Mouse (Mus musculus): ENCODE measurements at regions not wholly inside any gene's neighbourhood (a gene's known extent, or its start where the extent isn't known, plus 50 kb on each side); places are given as distances from the start of the nearest gene placed in this dataset.

DNA sequence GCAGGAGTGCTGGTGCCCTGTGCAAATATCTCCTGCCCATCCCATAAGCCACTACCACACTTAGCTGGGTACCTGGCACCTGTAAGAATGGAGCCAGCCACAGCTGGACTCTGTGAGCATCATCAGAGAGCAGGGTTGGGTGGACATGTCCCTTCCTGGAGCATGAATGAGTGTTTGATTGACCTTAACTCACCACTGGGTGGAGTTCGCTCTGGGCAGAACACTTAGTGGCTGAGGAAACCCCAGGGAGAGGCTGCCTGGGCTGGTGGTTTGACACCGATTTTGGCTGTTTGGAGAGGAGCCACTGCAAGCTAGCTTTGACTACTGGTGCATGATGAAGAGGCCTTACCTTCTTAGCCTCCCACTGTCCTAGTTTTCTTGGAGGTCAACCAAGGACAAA is 208.3 kb upstream of the Rnaseh2b start:
- Histone ChIP-seq H3K4me1 (ENCODE audit: control insufficient read depth, insufficient read depth, low read length) (0 out of 2 replicates have a peak, but pooled peaks cover 5% of the 10 kb centered on the region), H3K9me3 (ENCODE audit: control insufficient read depth, low read length) (no peaks in the 10 kb centered on the region), H3K4me2 (replicated peaks; ENCODE audit: low read depth, low read length, severe bottlenecking) (no peak overlapping the region), H3K27me3 (ENCODE audit: control insufficient read depth, insufficient read depth, low read length) (no peaks in the 10 kb centered on the region), H3K27ac (replicated peaks; ENCODE audit: low read depth, low read length) (no peak overlapping the region), H3K36me3 (ENCODE audit: control insufficient read depth, insufficient read depth, low read length) (no peaks in the 10 kb centered on the region), H3K4me3 (replicated peaks; ENCODE audit: low read length) (no peak overlapping the region), H3K9ac (ENCODE audit: low read depth, low read length, severe bottlenecking) (no peak overlapping the region)
- ATAC-seq (ENCODE audit: low FRiP score, low read depth), result no peak
- DNase-seq (ENCODE audit: low spot score), result no peak
- no peak for TF ChIP-seq POLR2A (IDR thresholded peaks at IDR 0.05; ENCODE audit: borderline replicate concordance, extremely low read depth, insufficient read depth, insufficient read length)
- WGBS, result 54% methylated on average over 2 of the region's 2 CpGs

DNA sequence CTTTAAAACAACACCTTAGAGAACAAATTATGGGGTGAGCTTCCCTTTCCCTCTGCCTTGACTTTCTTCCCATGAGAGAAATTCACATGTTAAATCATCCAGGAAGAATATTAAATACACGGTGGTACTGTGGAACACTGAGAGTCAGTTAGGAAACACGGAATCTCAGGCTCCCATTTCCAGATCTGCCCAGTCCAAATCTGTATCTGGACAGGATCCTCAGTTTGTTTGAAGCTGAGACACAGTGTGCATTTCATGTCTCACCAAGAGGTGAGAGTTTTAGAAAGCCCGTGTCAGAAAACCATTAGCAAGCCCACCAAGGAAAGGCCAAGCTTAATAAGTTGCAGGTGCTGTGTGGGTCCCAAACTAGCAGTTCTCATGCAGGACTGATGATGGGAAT is 204.2 kb upstream of the Rnaseh2b start:
- H3K27ac ChIP-seq (replicated peaks; ENCODE audit: low read depth, low read length), result no peak overlapping the region
- no peak for TF ChIP-seq POLR2A (IDR thresholded peaks at IDR 0.05; ENCODE audit: borderline replicate concordance, extremely low read depth, insufficient read depth, insufficient read length)
- DNase-seq (ENCODE audit: low spot score) (peak; percentile 10), ATAC-seq (ENCODE audit: low FRiP score, low read depth) (peak; percentile 53; the same call in 1 of the 2 replicates)
- H3K4me2 ChIP-seq (replicated peaks; ENCODE audit: low read depth, low read length, severe bottlenecking), result no peak overlapping the region
- H3K9ac ChIP-seq (ENCODE audit: low read depth, low read length, severe bottlenecking), result no peak overlapping the region
- H3K4me1 ChIP-seq (ENCODE audit: control insufficient read depth, insufficient read depth, low read length), result 0 out of 2 replicates have a peak, but pooled peaks cover 5% of the 10 kb centered on the region
- H3K9me3 ChIP-seq (ENCODE audit: control insufficient read depth, low read length), result no peaks in the 10 kb centered on the region
- H3K4me3 ChIP-seq (replicated peaks; ENCODE audit: low read length), result no peak overlapping the region
- H3K27me3 ChIP-seq (ENCODE audit: control insufficient read depth, insufficient read depth, low read length), result no peaks in the 10 kb centered on the region
- no peaks in the 10 kb centered on the region for H3K36me3 ChIP-seq (ENCODE audit: control insufficient read depth, insufficient read depth, low read length)
- 40% methylated on average over 3 of the region's 3 CpGs for WGBS

DNA sequence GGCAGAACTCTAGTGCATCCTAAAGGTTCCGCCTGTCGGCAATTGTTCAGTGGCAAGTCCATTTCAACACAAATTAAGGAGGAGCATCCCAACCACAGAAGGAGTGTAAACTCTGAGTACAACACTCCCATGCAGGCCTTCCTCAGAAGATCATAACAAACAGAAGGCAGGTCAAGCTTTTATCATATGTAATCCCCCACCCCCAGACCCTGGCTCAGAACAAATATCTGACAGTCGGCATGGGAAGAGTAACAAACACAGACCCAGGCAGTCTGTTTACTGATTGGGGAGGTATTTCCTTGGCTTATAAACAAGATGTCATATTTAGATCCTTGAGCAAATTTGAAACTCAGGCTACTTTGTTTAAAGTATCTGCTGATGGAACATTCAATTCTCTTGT is 174.9 kb upstream of the Rnaseh2b start:
- ATAC-seq (ENCODE audit: low FRiP score, low read depth) (no peak), DNase-seq (ENCODE audit: low spot score) (no peak)
- no peak overlapping the region for H3K27ac ChIP-seq (replicated peaks; ENCODE audit: low read depth, low read length)
- TF ChIP-seq POLR2A (IDR thresholded peaks at IDR 0.05; ENCODE audit: borderline replicate concordance, extremely low read depth, insufficient read depth, insufficient read length), result no peak
- H3K9me3 ChIP-seq (ENCODE audit: control insufficient read depth, low read length), result no peaks in the 10 kb centered on the region
- no peaks in the 10 kb centered on the region for H3K36me3 ChIP-seq (ENCODE audit: control insufficient read depth, insufficient read depth, low read length)
- H3K4me3 ChIP-seq (replicated peaks; ENCODE audit: low read length), result no peak overlapping the region
- H3K27me3 ChIP-seq (ENCODE audit: control insufficient read depth, insufficient read depth, low read length), result no peaks in the 10 kb centered on the region
- no peak overlapping the region for H3K9ac ChIP-seq (ENCODE audit: low read depth, low read length, severe bottlenecking)
- H3K4me2 ChIP-seq (replicated peaks; ENCODE audit: low read depth, low read length, severe bottlenecking), result no peak overlapping the region
- no peaks in the 10 kb centered on the region; the same call in 1 of the 2 replicates for H3K4me1 ChIP-seq (ENCODE audit: control insufficient read depth, insufficient read depth, low read length)
- 93% methylated on average over 3 of the region's 3 CpGs for WGBS

DNA sequence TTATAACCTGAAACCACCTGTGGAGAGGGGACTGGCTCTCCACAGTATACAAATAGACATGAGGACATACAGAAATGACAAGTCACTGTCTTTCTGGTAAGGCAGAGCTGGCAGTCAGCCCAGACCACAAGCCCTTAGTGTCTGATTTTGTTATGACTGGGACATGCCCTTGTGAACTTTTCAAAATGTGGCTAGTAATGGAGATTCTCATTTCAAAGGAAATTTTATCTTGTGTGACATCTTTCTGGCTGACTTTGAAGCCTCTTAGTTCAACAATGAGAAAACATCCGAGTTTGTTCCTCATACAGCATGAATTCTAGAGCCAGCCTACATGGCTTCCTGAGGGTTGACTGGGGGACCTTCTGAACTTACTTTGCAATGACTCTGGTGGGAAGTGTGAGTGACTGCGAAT is 173.8 kb upstream of the Rnaseh2b start:
- no peak for DNase-seq (ENCODE audit: low spot score)
- no peak overlapping the region for H3K9ac ChIP-seq (ENCODE audit: low read depth, low read length, severe bottlenecking)
- H3K9me3 ChIP-seq (ENCODE audit: control insufficient read depth, low read length), result no peaks in the 10 kb centered on the region
- no peak overlapping the region for H3K4me3 ChIP-seq (replicated peaks; ENCODE audit: low read length)
- no peaks in the 10 kb centered on the region for H3K27me3 ChIP-seq (ENCODE audit: control insufficient read depth, insufficient read depth, low read length)
- no peak for ATAC-seq (ENCODE audit: low FRiP score, low read depth)
- H3K4me2 ChIP-seq (replicated peaks; ENCODE audit: low read depth, low read length, severe bottlenecking), result no peak overlapping the region
- no peaks in the 10 kb centered on the region for H3K36me3 ChIP-seq (ENCODE audit: control insufficient read depth, insufficient read depth, low read length)
- H3K4me1 ChIP-seq (ENCODE audit: control insufficient read depth, insufficient read depth, low read length), result no peaks in the 10 kb centered on the region; the same call in 1 of the 2 replicates
- no peak overlapping the region for H3K27ac ChIP-seq (replicated peaks; ENCODE audit: low read depth, low read length)
- TF ChIP-seq POLR2A (IDR thresholded peaks at IDR 0.05; ENCODE audit: borderline replicate concordance, extremely low read depth, insufficient read depth, insufficient read length), result no peak
- 62% methylated on average over 2 of the region's 2 CpGs for WGBS

DNA sequence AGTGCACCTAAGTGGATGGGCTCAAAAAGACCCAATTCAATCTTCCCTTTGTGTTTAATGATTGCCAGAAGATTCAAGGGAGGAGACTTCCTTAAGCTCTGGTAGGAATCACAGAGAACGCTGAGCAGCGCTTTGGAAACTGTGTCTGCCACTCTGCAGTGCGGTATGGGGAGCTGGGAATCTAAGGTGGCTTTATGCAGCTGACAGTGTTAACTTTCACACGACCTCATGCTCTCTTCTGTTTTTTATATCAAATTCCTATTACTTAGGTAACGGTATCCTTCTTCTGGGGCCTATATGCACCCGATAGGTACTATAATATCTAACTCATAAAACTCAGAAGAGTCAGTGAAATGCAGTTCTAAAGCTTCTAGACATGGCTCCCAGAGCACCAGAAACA is 163.5 kb upstream of the Rnaseh2b start:
- DNase-seq (ENCODE audit: low spot score) (no peak), ATAC-seq (ENCODE audit: low FRiP score, low read depth) (peak; percentile 53; the same call in 1 of the 2 replicates)
- Histone ChIP-seq H3K27ac (replicated peaks; ENCODE audit: low read depth, low read length) (no peak overlapping the region), H3K27me3 (ENCODE audit: control insufficient read depth, insufficient read depth, low read length) (no peaks in the 10 kb centered on the region), H3K9me3 (ENCODE audit: control insufficient read depth, low read length) (no peaks in the 10 kb centered on the region), H3K36me3 (ENCODE audit: control insufficient read depth, insufficient read depth, low read length) (no peaks in the 10 kb centered on the region), H3K4me2 (replicated peaks; ENCODE audit: low read depth, low read length, severe bottlenecking) (no peak overlapping the region), H3K4me3 (replicated peaks; ENCODE audit: low read length) (no peak overlapping the region), H3K4me1 (ENCODE audit: control insufficient read depth, insufficient read depth, low read length) (peaks cover 6% of the 10 kb centered on the region; the same call in 1 of the 2 replicates), H3K9ac (ENCODE audit: low read depth, low read length, severe bottlenecking) (no peak overlapping the region)
- TF ChIP-seq POLR2A (IDR thresholded peaks at IDR 0.05; ENCODE audit: borderline replicate concordance, extremely low read depth, insufficient read depth, insufficient read length), result no peak
- 47% methylated on average over 6 of the region's 6 CpGs for WGBS

DNA sequence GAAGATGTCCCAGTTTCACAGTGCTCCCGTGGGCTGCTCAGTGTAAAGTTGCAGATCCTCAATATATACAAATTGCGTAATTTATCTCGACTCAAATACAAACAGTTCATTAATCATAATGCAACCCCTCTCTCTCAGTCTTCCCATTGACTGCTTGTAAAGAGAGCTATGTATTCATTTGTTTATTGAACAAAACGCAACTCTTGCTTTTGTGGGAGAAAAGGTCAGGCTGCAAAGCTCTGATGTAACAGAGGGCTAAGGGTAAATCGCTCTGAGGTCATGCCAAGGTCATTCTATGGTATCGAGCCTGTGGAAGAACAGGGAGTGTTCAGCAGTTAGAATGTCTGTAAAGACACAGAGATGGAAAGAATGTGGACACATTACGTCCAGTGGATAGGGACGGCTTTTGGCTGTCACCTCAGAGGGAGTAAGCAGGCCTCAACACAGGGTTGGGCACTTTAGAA is 160.0 kb upstream of the Rnaseh2b start:
- Histone ChIP-seq H3K9ac (ENCODE audit: low read depth, low read length, severe bottlenecking) (no peak overlapping the region), H3K36me3 (ENCODE audit: control insufficient read depth, insufficient read depth, low read length) (no peaks in the 10 kb centered on the region), H3K27ac (replicated peaks; ENCODE audit: low read depth, low read length) (no peak overlapping the region), H3K9me3 (ENCODE audit: control insufficient read depth, low read length) (peaks cover 7% of the 10 kb centered on the region), H3K4me2 (replicated peaks; ENCODE audit: low read depth, low read length, severe bottlenecking) (no peak overlapping the region), H3K27me3 (ENCODE audit: control insufficient read depth, insufficient read depth, low read length) (no peaks in the 10 kb centered on the region), H3K4me1 (ENCODE audit: control insufficient read depth, insufficient read depth, low read length) (peaks cover 6% of the 10 kb centered on the region; the same call in 1 of the 2 replicates), H3K4me3 (replicated peaks; ENCODE audit: low read length) (no peak overlapping the region)
- WGBS, result 76% methylated on average over 8 of the region's 8 CpGs
- no peak for TF ChIP-seq POLR2A (IDR thresholded peaks at IDR 0.05; ENCODE audit: borderline replicate concordance, extremely low read depth, insufficient read depth, insufficient read length)
- ATAC-seq (ENCODE audit: low FRiP score, low read depth), result no peak
- no peak for DNase-seq (ENCODE audit: low spot score)
